Mouse (Mus musculus): ENCODE data around the gene Wfikkn1. TPM values are rescaled to one million over a fixed set of nuclear protein-coding genes. Genes with fewer than 3 reads are reported as not detected.

Gene Wfikkn1
- total RNA-seq, 2 experiments from 2014 or later = 1.4 to 1.5 TPM

GRCm38 (mm10) chr17:25843122-25843521, 37.5 kb downstream of the Wfikkn1 start:
- DNase-seq (ENCODE audit: low spot score in 2 of 2) = no peak
- intact Hi-C loops (cut with DNase I) = no loop called here

- DNase-seq (ENCODE audit: low spot score in 2 of 2) = no peak
- intact Hi-C loops (cut with DNase I) = no loop called here
Measured at GRCm38 (mm10) chr17:25842509-25842908, 38.1 kb downstream of the Wfikkn1 start.

GRCm38 (mm10) chr17:25841117-25841880, 39.4 kb downstream of the Wfikkn1 start, which contains the start of gene Gm20683:
Gm20683 (minus strand) TSS chr17:25841763.
- intact Hi-C loops (cut with DNase I) = no loop called here
- DNase-seq (ENCODE audit: low spot score in 2 of 2) = no peak

- DNase-seq (ENCODE audit: low spot score in 2 of 2) = no peak
- intact Hi-C loops (cut with DNase I) = no loop called here
Measured at GRCm38 (mm10) chr17:25840519-25840918, 40.1 kb downstream of the Wfikkn1 start.

- intact Hi-C loops (cut with DNase I) = no loop called here
- no peak for DNase-seq (ENCODE audit: low spot score in 2 of 2)
Measured at GRCm38 (mm10) chr17:25839455-25840235, 41.0 kb downstream of the Wfikkn1 start.

- no peak for DNase-seq (ENCODE audit: low spot score in 2 of 2)
- intact Hi-C loops (cut with DNase I) = no loop called here
Measured at GRCm38 (mm10) chr17:25838904-25839303, 41.8 kb downstream of the Wfikkn1 start.

- DNase-seq (ENCODE audit: low spot score in 2 of 2) = no peak
- intact Hi-C loops (cut with DNase I) = no loop called here
Measured at GRCm38 (mm10) chr17:25837533-25837932, 43.1 kb downstream of the Wfikkn1 start.

GRCm38 (mm10) chr17:25837076-25837410, 43.6 kb downstream of the Wfikkn1 start, which contains the start of gene Rhbdl1:
Rhbdl1 (minus strand) TSS chr17:25837295.
- DNase-seq (ENCODE audit: low spot score in 2 of 2) = peak; percentile 86 to 87
- intact Hi-C loops (cut with DNase I) = no loop called here

GRCm38 (mm10) chr17:25836397-25837075, 44.1 kb downstream of the Wfikkn1 start:
- no peak for DNase-seq (ENCODE audit: low spot score in 2 of 2)

GRCm38 (mm10) chr17:25835816-25836215, 44.8 kb downstream of the Wfikkn1 start:
- intact Hi-C loops (cut with DNase I) = no loop called here
- no peak for DNase-seq (ENCODE audit: low spot score in 2 of 2)

More at GRCm38 (mm10) chr17:25836397-25837075, 44.1 kb downstream of the Wfikkn1 start:
- intact Hi-C loops (cut with DNase I) = no loop called here

GRCm38 (mm10) chr17:25835301-25835700, 45.4 kb downstream of the Wfikkn1 start:
- intact Hi-C loops (cut with DNase I) = no loop called here
- no peak for DNase-seq (ENCODE audit: low spot score in 2 of 2)

GRCm38 (mm10) chr17:25834595-25835222, 45.9 kb downstream of the Wfikkn1 start:
- intact Hi-C loops (cut with DNase I) = no loop called here
- DNase-seq (ENCODE audit: low spot score in 2 of 2) = no peak

- DNase-seq (ENCODE audit: low spot score in 2 of 2) = no peak
- intact Hi-C loops (cut with DNase I) = no loop called here
Measured at GRCm38 (mm10) chr17:25833961-25834594, 46.6 kb downstream of the Wfikkn1 start.

- intact Hi-C loops (cut with DNase I) = no loop called here
- DNase-seq (ENCODE audit: low spot score in 2 of 2) = peak; percentile 87
Measured at GRCm38 (mm10) chr17:25833291-25833663, 47.4 kb downstream of the Wfikkn1 start, which contains the start of gene Stub1. Stub1 (minus strand) TSS chr17:25833404.

GRCm38 (mm10) chr17:25832436-25833290, 48.0 kb downstream of the Wfikkn1 start:
- peak; percentile 98 for DNase-seq (ENCODE audit: low spot score in 2 of 2)
- intact Hi-C loops (cut with DNase I) = no loop called here

- no peak for DNase-seq (ENCODE audit: low spot score in 2 of 2)
- intact Hi-C loops (cut with DNase I) = no loop called here
Measured at GRCm38 (mm10) chr17:25831451-25832281, 49.0 kb downstream of the Wfikkn1 start.

GRCm38 (mm10) chr17:25830806-25831431, 49.7 kb downstream of the Wfikkn1 start:
- intact Hi-C loops (cut with DNase I) = no loop called here

More at GRCm38 (mm10) chr17:25830806-25831431, 49.7 kb downstream of the Wfikkn1 start:
- DNase-seq (ENCODE audit: low spot score in 2 of 2) = no peak

Measured in left cerebral cortex, postnatal 36 days (tissue).